Mouse (Mus musculus): Measurements from ENCODE around the gene Dab1. TPM values are rescaled to one million over a fixed set of nuclear protein-coding genes. Genes with fewer than 3 reads are reported as not detected.

Dab1 gene
- polyA plus RNA-seq, 1 experiment from 2014 or later, result 106 TPM

DNA sequence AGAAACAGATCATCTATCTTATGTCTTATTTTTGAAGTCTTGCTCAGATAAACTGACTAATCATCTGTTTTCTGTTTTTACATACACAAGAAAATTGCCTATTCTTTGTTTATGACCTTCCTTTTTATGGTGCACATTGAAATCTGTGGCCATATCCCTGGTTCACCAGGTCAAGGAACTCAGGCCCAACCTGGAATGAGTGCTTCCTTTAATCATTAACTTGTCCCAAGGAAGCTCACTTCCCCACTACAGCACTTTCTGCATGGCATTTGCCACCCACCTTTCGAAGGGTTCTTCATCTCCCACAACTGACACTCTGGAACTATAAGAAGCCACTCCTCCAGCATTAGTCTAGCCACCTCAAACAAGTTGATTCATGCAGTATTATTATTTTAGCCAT lies 58.0 kb downstream of the Dab1 start:
- Histone ChIP-seq H3K27ac (ENCODE audit: low read depth, low read length) (no peak overlapping the region), H3K4me3 (ENCODE audit: low read depth, low read length) (no peak overlapping the region), H3K36me3 (ENCODE audit: control insufficient read depth, insufficient read depth, low read length) (no peaks in the 10 kb centered on the region), H3K9ac (ENCODE audit: low read length) (no peak overlapping the region), H3K4me2 (ENCODE audit: low read length) (no peak overlapping the region), H3K27me3 (replicated peaks; ENCODE audit: control insufficient read depth, insufficient read depth, low read length) (no peaks in the 10 kb centered on the region), H3K9me3 (replicated peaks; ENCODE audit: control insufficient read depth, low read length) (no peaks in the 10 kb centered on the region), H3K4me1 (ENCODE audit: control insufficient read depth, insufficient read depth, low read length) (no peaks in the 10 kb centered on the region; the same call in 1 of the 2 replicates)
- ATAC-seq, result no peak
- DNase-seq (ENCODE audit: low spot score), result no peak
- WGBS, result 84% methylated on average over 1 of the region's 1 CpGs

DNA sequence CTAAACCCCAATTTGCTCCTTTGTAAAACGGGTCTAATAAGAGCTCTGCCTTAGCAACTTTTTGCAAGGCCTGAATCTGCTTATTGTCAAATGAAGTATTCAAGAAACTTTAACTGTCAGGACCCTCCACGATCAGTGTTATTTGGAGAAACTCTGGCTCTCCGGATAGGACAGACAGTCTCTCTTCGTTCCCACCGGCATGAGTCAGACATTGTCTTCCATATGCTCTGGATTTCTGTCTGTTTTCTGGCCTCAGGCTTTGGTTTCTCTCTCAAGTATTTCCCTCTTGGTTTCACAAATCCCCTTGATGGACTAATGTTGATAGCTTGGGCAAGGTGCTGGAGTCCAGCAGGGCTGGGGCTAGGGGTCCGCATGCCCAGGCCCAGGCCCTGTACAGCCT lies 59.3 kb downstream of the Dab1 start:
- no peak overlapping the region for H3K9ac ChIP-seq (ENCODE audit: low read length)
- no peaks in the 10 kb centered on the region for H3K27me3 ChIP-seq (replicated peaks; ENCODE audit: control insufficient read depth, insufficient read depth, low read length)
- no peak overlapping the region for H3K27ac ChIP-seq (ENCODE audit: low read depth, low read length)
- 83% methylated on average over 6 of the region's 6 CpGs for WGBS
- H3K4me2 ChIP-seq (ENCODE audit: low read length), result no peak overlapping the region
- no peaks in the 10 kb centered on the region; the same call in 1 of the 2 replicates for H3K4me1 ChIP-seq (ENCODE audit: control insufficient read depth, insufficient read depth, low read length)
- H3K36me3 ChIP-seq (ENCODE audit: control insufficient read depth, insufficient read depth, low read length), result no peaks in the 10 kb centered on the region
- no peaks in the 10 kb centered on the region for H3K9me3 ChIP-seq (replicated peaks; ENCODE audit: control insufficient read depth, low read length)
- no peak for ATAC-seq
- no peak for DNase-seq (ENCODE audit: low spot score)
- H3K4me3 ChIP-seq (ENCODE audit: low read depth, low read length), result no peak overlapping the region

DNA sequence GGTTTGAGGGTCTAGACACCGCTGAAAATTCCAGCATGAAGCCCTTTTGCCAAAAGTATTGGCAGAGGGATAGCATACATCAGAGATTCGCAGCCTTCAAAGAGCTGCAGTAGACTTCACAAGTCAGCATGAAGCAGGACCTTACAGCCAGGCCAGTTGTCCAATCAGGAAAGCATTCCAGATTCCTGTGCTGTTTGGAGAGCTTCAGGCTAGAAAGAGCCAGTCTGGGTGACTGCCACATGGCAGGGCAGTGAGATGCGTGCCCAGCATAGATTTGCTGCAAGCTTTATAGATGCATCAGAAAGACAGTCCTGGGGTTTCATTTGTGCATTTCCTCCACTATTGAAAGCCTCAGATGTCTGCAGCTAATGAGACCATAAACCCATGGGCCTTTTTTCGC lies 66.0 kb downstream of the Dab1 start:
- Histone ChIP-seq H3K27me3 (replicated peaks; ENCODE audit: control insufficient read depth, insufficient read depth, low read length) (no peaks in the 10 kb centered on the region), H3K9me3 (replicated peaks; ENCODE audit: control insufficient read depth, low read length) (no peaks in the 10 kb centered on the region), H3K4me1 (ENCODE audit: control insufficient read depth, insufficient read depth, low read length) (no peaks in the 10 kb centered on the region)

DNA sequence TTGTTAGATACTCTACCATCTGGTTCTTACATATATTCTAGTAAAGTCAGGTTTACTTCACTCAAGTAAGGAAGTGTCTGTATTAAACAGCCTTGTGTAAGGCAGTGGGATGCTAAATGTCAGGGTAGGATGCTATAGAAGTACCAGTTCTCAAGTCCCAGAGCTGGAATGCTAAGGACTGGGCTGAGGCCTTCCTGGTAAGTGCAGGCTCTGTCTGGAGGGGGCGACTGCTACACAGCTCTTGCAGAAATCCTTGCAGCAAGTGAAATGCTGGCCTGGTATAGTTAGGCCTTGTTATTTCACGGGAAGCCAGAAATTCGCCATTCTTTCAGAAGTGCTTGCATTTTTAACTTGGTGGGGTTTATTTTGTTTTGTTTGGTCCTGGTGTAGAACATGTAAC lies 72.6 kb downstream of the Dab1 start:
- Histone ChIP-seq H3K4me3 (ENCODE audit: low read depth, low read length) (no peak overlapping the region), H3K4me2 (ENCODE audit: low read length) (no peak overlapping the region), H3K27me3 (replicated peaks; ENCODE audit: control insufficient read depth, insufficient read depth, low read length) (no peaks in the 10 kb centered on the region), H3K9me3 (replicated peaks; ENCODE audit: control insufficient read depth, low read length) (no peaks in the 10 kb centered on the region), H3K27ac (ENCODE audit: low read depth, low read length) (no peak overlapping the region), H3K36me3 (ENCODE audit: control insufficient read depth, insufficient read depth, low read length) (no peaks in the 10 kb centered on the region), H3K9ac (ENCODE audit: low read length) (no peak overlapping the region), H3K4me1 (ENCODE audit: control insufficient read depth, insufficient read depth, low read length) (no peaks in the 10 kb centered on the region)
- no peak for ATAC-seq
- DNase-seq (ENCODE audit: low spot score), result peak; percentile 65
- WGBS, result 40% methylated on average over 3 of the region's 3 CpGs

More for the DNA sequence above, 66.0 kb downstream of the Dab1 start:
- Histone ChIP-seq H3K27ac (ENCODE audit: low read depth, low read length) (no peak overlapping the region), H3K4me2 (ENCODE audit: low read length) (no peak overlapping the region), H3K4me3 (ENCODE audit: low read depth, low read length) (no peak overlapping the region), H3K36me3 (ENCODE audit: control insufficient read depth, insufficient read depth, low read length) (no peaks in the 10 kb centered on the region), H3K9ac (ENCODE audit: low read length) (no peak overlapping the region)
- DNase-seq (ENCODE audit: low spot score) (no peak), ATAC-seq (no peak)
- 81% methylated on average over 4 of the region's 4 CpGs for WGBS

DNA sequence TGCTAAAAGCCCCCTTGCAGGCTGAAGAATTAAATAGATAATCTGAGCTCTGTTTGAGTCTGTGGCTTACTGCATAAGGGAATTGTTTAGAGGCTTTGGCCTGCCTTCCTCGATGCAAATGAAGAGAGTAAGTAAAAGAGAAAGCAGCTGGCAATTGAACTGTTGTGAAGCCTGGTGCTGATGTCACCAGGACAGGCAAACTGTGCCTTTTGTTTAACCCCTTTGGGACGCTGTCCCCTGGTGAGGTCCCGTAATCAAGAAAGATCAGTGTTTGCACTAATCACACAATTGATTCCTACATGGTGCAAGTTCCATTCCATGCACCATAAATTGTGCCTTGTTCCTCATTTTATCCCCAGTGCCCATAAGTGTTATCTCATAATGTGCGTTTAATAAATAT lies 80.6 kb downstream of the Dab1 start:
- no peak overlapping the region for H3K4me2 ChIP-seq (ENCODE audit: low read length)
- no peak overlapping the region for H3K4me3 ChIP-seq (ENCODE audit: low read depth, low read length)
- no peak overlapping the region for H3K27ac ChIP-seq (ENCODE audit: low read depth, low read length)
- no peaks in the 10 kb centered on the region for H3K9me3 ChIP-seq (replicated peaks; ENCODE audit: control insufficient read depth, low read length)
- WGBS, result 12% methylated on average over 4 of the region's 4 CpGs
- H3K9ac ChIP-seq (ENCODE audit: low read length), result no peak overlapping the region
- DNase-seq (ENCODE audit: low spot score), result peak; percentile 47
- no peaks in the 10 kb centered on the region for H3K27me3 ChIP-seq (replicated peaks; ENCODE audit: control insufficient read depth, insufficient read depth, low read length)
- no peaks in the 10 kb centered on the region for H3K36me3 ChIP-seq (ENCODE audit: control insufficient read depth, insufficient read depth, low read length)
- peaks cover 20% of the 10 kb centered on the region for H3K4me1 ChIP-seq (ENCODE audit: control insufficient read depth, insufficient read depth, low read length)
- ATAC-seq, result 0 out of 2 replicates have a peak, but pooled peaks have one; percentile 26

DNA sequence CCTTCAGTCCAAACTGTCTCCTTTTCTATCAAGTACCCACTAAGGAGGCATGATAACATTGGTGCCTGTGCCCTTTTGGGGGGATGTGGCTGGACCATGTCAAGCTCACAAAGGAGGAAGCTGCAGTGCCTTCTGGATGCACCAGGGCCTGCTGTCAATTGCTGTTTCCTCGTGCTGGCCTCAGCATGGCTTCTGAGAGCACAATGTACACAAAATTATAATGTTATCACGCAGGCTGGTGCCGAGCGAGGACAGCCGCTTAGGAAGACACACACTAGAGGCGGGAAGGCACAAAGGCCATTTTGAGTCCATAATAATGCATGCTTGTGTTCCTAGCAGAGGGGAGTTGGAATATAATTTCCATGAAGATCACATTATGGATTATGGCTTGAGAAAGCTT lies 81.2 kb downstream of the Dab1 start:
- Histone ChIP-seq H3K36me3 (ENCODE audit: control insufficient read depth, insufficient read depth, low read length) (no peaks in the 10 kb centered on the region), H3K27ac (ENCODE audit: low read depth, low read length) (no peak overlapping the region), H3K9ac (ENCODE audit: low read length) (no peak overlapping the region), H3K4me1 (ENCODE audit: control insufficient read depth, insufficient read depth, low read length) (peaks cover 20% of the 10 kb centered on the region), H3K4me2 (ENCODE audit: low read length) (no peak overlapping the region), H3K9me3 (replicated peaks; ENCODE audit: control insufficient read depth, low read length) (no peaks in the 10 kb centered on the region), H3K4me3 (ENCODE audit: low read depth, low read length) (no peak overlapping the region), H3K27me3 (replicated peaks; ENCODE audit: control insufficient read depth, insufficient read depth, low read length) (no peaks in the 10 kb centered on the region)
- 46% methylated on average over 6 of the region's 6 CpGs for WGBS
- DNase-seq (ENCODE audit: low spot score) (no peak), ATAC-seq (no peak; the same call in 1 of the 2 replicates)

DNA sequence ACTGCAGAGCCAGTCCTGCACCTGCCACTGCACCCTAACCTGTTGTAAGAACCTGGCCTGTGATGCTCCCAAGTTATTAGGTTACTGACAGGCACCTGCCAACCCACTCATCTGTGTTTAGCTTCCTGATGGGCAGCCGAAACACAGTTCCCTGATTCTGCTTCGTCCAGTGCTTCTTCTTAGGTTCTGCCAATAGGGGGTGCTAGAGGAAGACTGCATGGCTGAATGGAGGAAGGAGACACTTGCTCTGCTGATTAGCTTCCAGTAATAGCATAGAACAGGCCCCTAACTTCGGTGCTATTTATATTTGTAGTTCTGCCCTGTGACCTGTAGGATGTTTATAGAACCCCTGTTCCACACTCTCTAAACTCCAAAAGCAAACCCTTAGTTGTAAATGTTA lies 83.0 kb downstream of the Dab1 start:
- peaks cover 20% of the 10 kb centered on the region for H3K4me1 ChIP-seq (ENCODE audit: control insufficient read depth, insufficient read depth, low read length)
- H3K9ac ChIP-seq (ENCODE audit: low read length), result no peak overlapping the region
- no peak overlapping the region for H3K4me3 ChIP-seq (ENCODE audit: low read depth, low read length)
- no peak for ATAC-seq
- WGBS, result 70% methylated on average over 3 of the region's 3 CpGs
- no peaks in the 10 kb centered on the region for H3K36me3 ChIP-seq (ENCODE audit: control insufficient read depth, insufficient read depth, low read length)
- peak; percentile 34 for DNase-seq (ENCODE audit: low spot score)
- no peak overlapping the region for H3K27ac ChIP-seq (ENCODE audit: low read depth, low read length)
- no peak overlapping the region for H3K4me2 ChIP-seq (ENCODE audit: low read length)
- no peaks in the 10 kb centered on the region for H3K27me3 ChIP-seq (replicated peaks; ENCODE audit: control insufficient read depth, insufficient read depth, low read length)
- H3K9me3 ChIP-seq (replicated peaks; ENCODE audit: control insufficient read depth, low read length), result no peaks in the 10 kb centered on the region

DNA sequence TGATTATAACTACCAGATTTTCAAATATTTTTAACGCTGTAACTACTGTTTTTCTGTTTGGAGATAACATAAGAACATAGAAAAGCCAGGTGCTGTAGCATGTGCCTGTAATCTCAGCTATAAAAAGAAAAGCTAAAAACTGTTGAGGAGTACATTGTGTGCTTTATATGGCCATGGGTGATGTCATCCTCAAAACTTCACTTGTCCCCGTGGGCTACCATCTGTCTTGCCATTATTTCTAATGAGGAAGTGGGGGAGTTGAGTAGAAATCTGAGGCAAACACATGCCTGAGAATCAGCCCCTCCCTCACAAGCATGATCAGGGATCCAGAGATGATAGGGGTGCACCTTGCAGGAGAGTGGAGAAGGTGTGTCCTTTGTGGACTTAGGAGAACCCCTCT lies 85.3 kb downstream of the Dab1 start:
- H3K27me3 ChIP-seq (replicated peaks; ENCODE audit: control insufficient read depth, insufficient read depth, low read length), result no peaks in the 10 kb centered on the region
- ATAC-seq (no peak), DNase-seq (ENCODE audit: low spot score) (no peak)
- no peak overlapping the region for H3K4me2 ChIP-seq (ENCODE audit: low read length)
- peaks cover 17% of the 10 kb centered on the region for H3K4me1 ChIP-seq (ENCODE audit: control insufficient read depth, insufficient read depth, low read length)
- WGBS, result 50% methylated on average over 2 of the region's 2 CpGs
- H3K27ac ChIP-seq (ENCODE audit: low read depth, low read length), result no peak overlapping the region
- no peak overlapping the region for H3K9ac ChIP-seq (ENCODE audit: low read length)
- no peaks in the 10 kb centered on the region for H3K36me3 ChIP-seq (ENCODE audit: control insufficient read depth, insufficient read depth, low read length)
- no peak overlapping the region for H3K4me3 ChIP-seq (ENCODE audit: low read depth, low read length)
- no peaks in the 10 kb centered on the region for H3K9me3 ChIP-seq (replicated peaks; ENCODE audit: control insufficient read depth, low read length)

DNA sequence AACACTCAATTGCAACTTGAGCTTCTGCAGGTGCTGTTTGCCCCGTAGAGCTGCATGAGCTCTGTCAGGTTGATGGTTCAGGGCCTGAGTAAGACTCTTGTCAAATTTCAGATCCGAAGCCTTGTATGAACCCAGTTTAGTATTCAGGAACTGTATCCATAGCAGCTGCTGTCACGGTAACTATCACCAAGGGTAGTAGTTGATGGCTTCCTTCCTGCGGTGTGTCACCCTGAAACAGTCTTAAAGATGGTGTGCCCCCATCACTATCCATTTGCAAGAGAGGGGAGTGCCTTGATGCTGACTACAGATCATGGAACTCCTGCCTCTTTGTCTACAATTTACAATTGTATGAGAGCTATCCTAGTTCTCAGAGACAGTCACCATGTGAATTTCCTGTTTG lies 87.3 kb downstream of the Dab1 start:
- Histone ChIP-seq H3K9ac (ENCODE audit: low read length) (no peak overlapping the region), H3K4me3 (ENCODE audit: low read depth, low read length) (no peak overlapping the region), H3K9me3 (replicated peaks; ENCODE audit: control insufficient read depth, low read length) (no peaks in the 10 kb centered on the region), H3K4me2 (ENCODE audit: low read length) (no peak overlapping the region), H3K4me1 (ENCODE audit: control insufficient read depth, insufficient read depth, low read length) (0 out of 2 replicates have a peak, but pooled peaks cover 5% of the 10 kb centered on the region), H3K36me3 (ENCODE audit: control insufficient read depth, insufficient read depth, low read length) (no peaks in the 10 kb centered on the region), H3K27ac (ENCODE audit: low read depth, low read length) (no peak overlapping the region), H3K27me3 (replicated peaks; ENCODE audit: control insufficient read depth, insufficient read depth, low read length) (no peaks in the 10 kb centered on the region)
- WGBS, result 78% methylated on average over 4 of the region's 4 CpGs
- DNase-seq (ENCODE audit: low spot score) (no peak), ATAC-seq (no peak)
